Mouse (Mus musculus): ENCODE measurements around the gene F2r.

F2r gene

DNA sequence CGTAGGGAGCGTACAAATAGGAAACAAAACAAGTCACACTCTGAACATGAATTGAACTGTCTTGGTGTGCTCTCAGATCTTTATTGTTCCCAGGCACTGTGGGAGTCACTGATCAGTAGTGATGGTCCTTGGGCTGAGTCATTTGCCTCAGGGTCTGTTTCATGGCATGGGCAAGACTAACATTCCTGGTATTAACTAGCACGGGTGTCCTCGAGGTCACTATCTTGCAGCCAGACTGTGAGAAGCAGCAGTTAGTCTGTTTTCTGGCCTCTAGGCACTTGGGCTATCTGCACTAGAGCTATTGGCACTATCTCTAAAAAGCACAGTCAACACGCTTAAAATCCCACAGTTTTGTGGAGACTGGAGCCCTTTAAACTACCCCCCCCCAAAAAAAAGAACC, 22.4 kb downstream of the F2r start:
- no peak for DNase-seq (ENCODE audit: low read depth, low spot score)

DNA sequence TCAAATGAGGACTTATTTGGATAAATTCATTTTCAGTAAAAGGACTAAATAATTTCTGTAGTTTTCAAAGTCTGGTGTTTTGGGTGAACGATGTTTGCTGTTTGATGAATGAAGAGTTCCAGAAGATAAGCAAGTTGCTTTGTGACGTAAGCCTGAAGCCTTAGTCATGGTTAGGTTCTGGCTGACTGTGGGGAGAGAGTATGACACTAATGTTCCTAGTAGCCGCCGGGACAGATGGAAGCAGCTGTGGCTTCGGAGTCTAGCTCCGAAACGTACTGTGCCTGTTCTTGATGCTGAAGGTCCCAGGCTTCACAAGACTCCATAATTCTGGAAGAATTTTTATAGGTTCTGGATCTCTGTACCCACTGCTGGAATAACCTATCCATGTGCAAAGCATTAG, 22.9 kb downstream of the F2r start:
- DNase-seq (ENCODE audit: low read depth, low spot score) = no peak

DNA sequence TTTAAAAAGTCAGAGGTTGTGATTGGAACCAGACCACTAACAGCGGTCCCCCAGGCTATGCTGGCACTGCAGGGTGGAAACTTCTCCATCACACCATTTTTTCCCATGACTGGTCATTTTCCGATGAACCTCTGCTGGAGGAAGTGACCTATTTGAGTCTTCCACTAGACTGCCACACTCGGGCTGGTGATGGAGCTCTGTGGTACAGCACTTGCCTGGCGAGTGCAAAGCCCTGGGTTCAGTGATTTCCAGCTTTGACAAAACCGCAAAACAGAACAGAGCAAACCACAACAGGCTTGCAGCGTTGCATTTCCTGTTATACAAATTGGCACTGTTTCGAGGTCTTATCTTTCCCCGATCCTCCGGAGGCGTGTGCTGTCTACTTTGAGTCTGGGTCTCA, 25.4 kb downstream of the F2r start:
- DNase-seq (ENCODE audit: low read depth, low spot score) = peak; percentile 10

- no peak for DNase-seq (ENCODE audit: low read depth, low spot score)
These were observed 26.7 kb downstream of the F2r start for GRCm38 (mm10) chr13:95591606-95592005.

DNA sequence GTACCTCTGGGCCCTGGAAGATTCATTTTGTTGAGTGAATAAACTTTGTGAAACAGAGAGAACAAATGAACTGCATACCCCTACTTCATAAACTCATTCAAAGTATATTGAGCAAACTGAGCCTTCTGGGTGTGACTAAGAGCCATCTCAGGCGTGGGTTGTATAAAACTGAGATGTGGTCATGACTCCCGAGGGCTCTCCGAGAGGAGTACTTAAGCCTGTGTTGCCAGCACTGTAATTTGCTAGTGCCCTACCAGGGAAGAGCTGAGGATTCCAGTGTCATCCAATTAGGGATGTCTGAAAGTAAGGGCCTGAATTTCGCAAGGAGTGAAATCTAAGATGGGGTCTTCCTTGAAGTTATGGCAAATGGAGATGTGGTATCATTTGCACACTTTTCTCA, 30.7 kb downstream of the F2r start:
- no peak for DNase-seq (ENCODE audit: low read depth, low spot score)

GRCm38 (mm10) chr13:95584898-95585297, 33.4 kb downstream of the F2r start:
- no peak for DNase-seq (ENCODE audit: low read depth, low spot score)

DNA sequence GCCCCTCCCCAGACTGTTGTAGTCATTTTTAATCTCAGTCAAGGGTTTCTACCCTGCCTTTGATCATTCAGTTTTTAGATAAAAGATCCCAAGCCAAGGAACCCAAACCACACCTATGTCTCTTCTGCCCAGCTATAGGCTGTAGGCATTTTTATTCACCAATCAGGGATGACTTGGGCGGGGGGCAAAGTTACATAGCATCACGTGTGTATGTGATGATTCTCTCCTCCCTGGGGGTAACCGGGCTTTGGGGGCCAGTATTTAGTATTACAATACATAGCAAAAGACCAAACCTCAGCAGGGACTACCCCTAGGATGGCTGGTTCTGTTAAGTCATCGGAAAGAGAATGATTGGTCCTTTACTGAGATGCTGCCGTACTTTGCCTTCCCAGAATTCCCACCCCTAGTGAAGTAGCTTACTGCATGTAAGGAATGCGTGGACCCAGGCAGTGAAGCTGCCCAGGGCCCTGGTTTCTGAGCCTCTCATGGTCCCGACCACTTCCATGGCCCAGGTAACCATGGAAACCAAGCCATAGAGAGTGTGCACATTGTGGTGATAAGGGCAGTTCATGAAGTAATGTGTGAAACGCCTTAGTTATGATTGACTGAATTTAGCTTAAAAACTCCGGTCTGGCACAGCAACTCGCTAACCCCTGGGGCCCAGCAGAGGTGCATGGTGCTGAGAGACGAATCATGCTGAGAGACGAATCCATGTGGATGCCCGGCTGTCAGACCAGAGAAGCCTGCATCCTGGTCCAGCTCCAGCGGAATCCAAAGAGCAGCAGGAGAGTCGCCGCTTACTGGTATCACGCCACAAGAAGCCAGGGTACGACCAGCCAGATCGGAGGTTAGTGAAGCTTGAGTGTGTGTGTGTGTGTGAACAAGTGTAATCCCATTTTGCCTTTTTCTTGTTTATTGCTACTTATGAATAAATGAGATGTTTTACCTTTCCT, 34.8 kb downstream of the F2r start:
- no peak for DNase-seq (ENCODE audit: low read depth, low spot score)

- DNase-seq (ENCODE audit: low read depth, low spot score) = no peak
These were observed 36.4 kb downstream of the F2r start for GRCm38 (mm10) chr13:95581850-95582249.

DNA sequence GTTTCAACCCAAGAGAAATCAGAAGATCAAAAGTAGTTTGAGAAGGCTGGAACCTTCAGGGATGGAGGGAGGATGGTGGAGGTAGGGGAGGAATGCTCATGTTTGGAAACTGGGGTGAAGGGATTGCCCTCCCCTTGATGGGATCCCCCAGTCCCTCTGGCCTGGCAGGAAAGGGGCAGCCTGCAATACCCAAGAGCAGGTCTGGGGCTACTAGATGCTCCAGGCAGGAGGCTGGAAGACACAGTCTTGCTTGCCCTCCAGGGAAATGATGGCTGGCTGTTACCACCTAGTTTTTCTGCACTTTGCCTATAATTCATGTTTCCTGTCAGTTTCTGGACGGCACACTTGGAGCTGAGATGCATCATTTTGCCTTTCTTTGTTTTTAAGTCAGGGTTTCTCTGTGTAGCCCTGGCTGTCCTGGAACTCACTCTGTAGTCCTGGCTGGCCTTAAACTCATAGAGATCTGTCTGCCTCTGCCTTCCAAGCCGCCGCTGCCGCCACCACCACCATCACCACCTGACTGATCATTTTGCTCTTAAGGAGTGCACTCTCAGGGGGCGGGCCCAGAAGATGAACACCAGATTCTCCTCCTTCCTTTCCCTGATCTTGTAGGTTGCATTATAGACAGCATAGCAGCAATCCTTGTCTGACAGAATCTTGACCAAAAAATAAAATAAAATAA, 40.1 kb downstream of the F2r start:
- no peak for DNase-seq (ENCODE audit: low read depth, low spot score)

DNA sequence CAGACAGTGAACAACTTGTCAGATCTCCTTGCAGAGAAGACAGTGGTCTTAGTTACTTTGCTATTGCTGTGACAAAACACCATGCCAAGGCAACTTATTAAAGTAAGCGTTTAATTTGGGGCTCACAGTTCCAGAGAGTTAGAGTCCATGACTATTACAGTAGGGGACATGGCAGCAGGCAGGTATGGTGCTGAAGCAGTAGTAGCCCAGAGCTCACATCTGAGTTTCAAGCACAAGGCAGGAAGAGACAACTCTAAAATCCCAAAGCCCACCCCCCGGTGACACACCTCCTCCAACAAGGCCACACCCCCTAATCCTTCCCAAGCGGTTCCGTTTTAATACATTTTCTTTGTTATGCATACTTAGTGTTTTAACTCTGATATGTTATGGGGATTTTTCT, 47.4 kb downstream of the F2r start:
- DNase-seq (ENCODE audit: low read depth, low spot score) = no peak

DNA sequence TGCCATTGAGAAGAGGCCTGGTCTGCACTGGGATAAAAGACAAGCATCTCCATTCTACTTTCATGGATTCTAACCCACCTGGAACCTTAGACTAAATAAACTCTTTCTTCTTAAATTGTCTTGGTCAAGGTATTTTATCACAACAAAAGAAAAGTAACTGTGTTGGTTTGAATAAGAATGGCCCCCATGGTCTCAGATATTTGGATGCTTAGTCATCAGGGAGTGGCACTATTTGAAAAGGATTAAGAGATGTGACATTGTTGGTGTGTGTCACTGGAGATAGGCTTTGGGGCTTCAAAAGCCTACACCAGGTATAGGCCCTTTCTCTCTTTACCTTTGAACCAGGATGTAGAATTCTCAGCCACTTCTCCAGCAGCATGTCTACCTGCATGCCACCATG, 49.0 kb downstream of the F2r start:
- no peak for DNase-seq (ENCODE audit: low read depth, low spot score)

DNA sequence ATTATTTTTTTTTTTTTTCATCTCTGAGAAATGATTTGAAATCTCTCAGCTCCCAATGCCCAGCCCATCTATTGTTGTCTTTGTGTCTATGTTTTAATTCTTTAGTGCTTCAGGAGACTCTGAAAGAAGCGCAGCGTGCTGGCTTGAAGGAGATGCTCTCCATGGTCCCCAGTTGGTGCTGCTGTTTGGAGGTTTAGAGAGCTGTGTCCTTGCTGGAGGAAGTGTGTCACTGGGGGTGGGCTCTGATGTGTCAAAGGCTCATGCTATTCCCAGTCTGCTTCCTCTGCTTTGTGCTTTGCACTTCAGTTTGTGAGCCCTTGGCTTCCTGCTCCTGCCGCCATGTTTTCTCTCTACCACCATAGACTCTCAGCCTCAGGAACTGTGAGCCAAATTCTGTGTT, 50.0 kb downstream of the F2r start:
- DNase-seq (ENCODE audit: low read depth, low spot score) = no peak

- DNase-seq (ENCODE audit: low read depth, low spot score) = peak; percentile 12
These were observed 51.3 kb downstream of the F2r start for GRCm38 (mm10) chr13:95566841-95567551.

DNA sequence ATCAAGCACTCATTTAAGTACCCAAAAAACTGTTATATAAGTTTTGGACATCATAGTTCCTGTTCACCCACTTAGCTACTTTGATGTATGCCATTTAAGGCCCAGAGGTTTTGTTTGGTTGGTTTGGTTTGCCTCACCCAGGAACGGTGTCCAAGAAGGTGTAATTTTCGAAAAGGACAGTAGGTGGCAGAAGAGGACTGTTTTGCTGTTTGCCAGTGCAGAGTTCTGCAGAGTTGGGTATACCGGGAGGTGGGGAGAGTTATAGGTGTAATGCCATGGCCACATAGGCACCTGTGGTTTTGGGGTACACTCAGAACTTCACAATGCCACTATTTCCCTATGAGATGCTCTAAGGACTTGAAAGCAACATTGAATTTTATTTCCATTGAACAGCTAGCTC, 54.6 kb downstream of the F2r start:
- peak; percentile 60 for DNase-seq (ENCODE audit: low read depth, low spot score)

GRCm38 (mm10) chr13:95563066-95563610, 55.1 kb downstream of the F2r start:
- no peak for DNase-seq (ENCODE audit: low read depth, low spot score)

DNA sequence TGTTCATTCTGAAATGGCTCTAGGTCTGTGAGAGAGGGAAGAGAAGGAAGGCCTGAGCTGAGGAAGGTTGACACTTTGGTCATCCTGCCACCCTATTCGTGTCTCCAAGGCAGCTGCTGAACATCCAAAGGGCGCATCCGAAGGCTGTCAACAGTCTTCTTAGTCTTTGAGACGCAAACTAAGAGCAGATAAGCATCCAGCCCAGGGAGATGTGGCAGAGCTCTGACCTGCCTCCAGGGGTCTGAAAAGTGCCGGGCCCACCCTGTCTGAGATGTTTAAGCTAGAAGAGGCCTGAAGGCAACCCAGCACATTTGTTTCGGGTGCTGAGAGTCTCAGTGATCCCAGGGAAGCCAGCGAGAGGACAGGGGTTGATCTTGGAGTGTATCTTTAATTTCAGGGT, 61.0 kb downstream of the F2r start:
- DNase-seq (ENCODE audit: low read depth, low spot score) = no peak

- DNase-seq (ENCODE audit: low read depth, low spot score) = no peak
These were observed 64.3 kb downstream of the F2r start for GRCm38 (mm10) chr13:95553885-95554492.
